Mouse (Mus musculus) stomach, postnatal 0 days (tissue): ENCODE measurements around the gene Snx6.
"Not testable (repeated sequence)": the region's sequence is repeated elsewhere in the genome, so short reads cannot be mapped to it uniquely, and the experiment has no call there.

Source experiments
- CTCF ChIP-seq: IDR thresholded peaks from 2 replicates; pipeline ENCODE4 v1.5.1; 2016; ENCODE audit warnings: antibody characterized with exemption, low read depth, mild to moderate bottlenecking, moderate library complexity
- EP300 ChIP-seq: optimal IDR thresholded peaks from 2 replicates; pipeline ENCODE3; 2016; ENCODE audit warnings: antibody characterized with exemption

GRCm38 (mm10) chr12:54709691-54710493 lies 85.6 kb downstream of the Snx6 start:
- TF ChIP-seq CTCF, EP300: not testable (repeated sequence)
